Mouse (Mus musculus) spleen, postnatal 0 days (tissue): Measurements from ENCODE around the gene Serpinb9e. TPM values are rescaled to one million over a fixed set of nuclear protein-coding genes. Genes with fewer than 3 reads are reported as not detected.

Experiments used
- polyA plus RNA-seq: library from polyadenylated mRNA; unstranded; fragments of >200 nt; fragmentation: Nextera tagmentation; extraction: Ambion mirVana; gene quantifications from 2 replicates; pipeline ENCODE4 v1.2.1, GENCODE M21; 2015

Serpinb9e gene
- polyA plus RNA-seq, result not detected in 2 replicates

GRCm38 (mm10) chr13:33249312-33249711 is at the start of gene Serpinb9e:
Serpinb9e (plus strand) TSS chr13:33249612.

Other genes starting within 250 kb of the Serpinb9e start
- gene Serpinb9, start 246.4 kb upstream of the Serpinb9e start, polyA plus RNA-seq, result 8.9 and 10.0 TPM in 2 replicates
- gene Serpinb9b, start 222.2 kb upstream of the Serpinb9e start, polyA plus RNA-seq, result 0.08 and 0.15 TPM in 2 replicates
- 0.07 and 0.30 TPM in 2 replicates for gene Serpinb1b, start 171.0 kb upstream of the Serpinb9e start, polyA plus RNA-seq
- gene Serpinb9c, start 89.9 kb upstream of the Serpinb9e start, polyA plus RNA-seq, result not detected in 2 replicates
- not detected in 2 replicates for gene Serpinb9d, start 56.7 kb upstream of the Serpinb9e start, polyA plus RNA-seq
- gene Serpinb9f, start 74.5 kb downstream of the Serpinb9e start, polyA plus RNA-seq, result not detected in 2 replicates
- not detected in 2 replicates for gene Gm11397, start 146.1 kb downstream of the Serpinb9e start, polyA plus RNA-seq
- not detected in 2 replicates for gene Serpinb9g, start 235.2 kb downstream of the Serpinb9e start, polyA plus RNA-seq